Mouse (Mus musculus) limb, embryonic 10.5 days (tissue): Measurements from ENCODE around the gene Gata2. TPM values are rescaled to one million over a fixed set of nuclear protein-coding genes. Genes with fewer than 3 reads are reported as not detected.
A peak's percentile ranks its signal among the peaks of the same experiment; 100 is the strongest.
"Not testable (repeated sequence)": the region's sequence is repeated elsewhere in the genome, so short reads cannot be mapped to it uniquely, and the experiment has no call there.

ENCODE experiments used
- DNase-seq: peaks from one replicate; pipeline ENCODE4 v3.0.0-alpha.2; 2017; ENCODE audit warnings: low spot score
- H3K27ac ChIP-seq: fragments of 300-500 bp; sonication (generic); 2 replicates; pipeline ENCODE4 v1.5.1; 2016; ENCODE audit warnings: mild to moderate bottlenecking
- H3K27me3 ChIP-seq: fragments of 300-500 bp; sonication (generic); 2 replicates; pipeline ENCODE4 v1.6.1; 2016; ENCODE audit warnings: low read depth, mild to moderate bottlenecking; ENCODE audit not compliant: poor library complexity, severe bottlenecking
- H3K36me3 ChIP-seq: fragments of 300-500 bp; sonication (generic); 2 replicates; pipeline ENCODE4 v1.6.1; 2016; ENCODE audit warnings: mild to moderate bottlenecking, moderate library complexity
- H3K4me1 ChIP-seq: fragments of 300-500 bp; sonication (generic); 2 replicates; pipeline ENCODE4 v1.6.1; 2016
- H3K4me3 ChIP-seq: fragments of 300-500 bp; sonication (generic); 2 replicates; pipeline ENCODE4 v1.5.1; 2016; ENCODE audit warnings: mild to moderate bottlenecking, moderate library complexity
- H3K9me3 ChIP-seq: fragments of 300-500 bp; sonication (generic); replicated peaks from 2 replicates; pipeline ENCODE4 v1.6.1; 2016; ENCODE audit warnings: mild to moderate bottlenecking
- WGBS: fragments of 180-500 bp; shearing (Covaris S2); methylation state at CpG from one replicate; pipeline ENCODE4 v1.1.7; 2016; 5-methylcytosine and 5-hydroxymethylcytosine counted together
- polyA plus RNA-seq: library from polyadenylated mRNA; unstranded; fragments of >200 nt; fragmentation: Nextera tagmentation; extraction: Ambion mirVana; gene quantifications from 2 replicates; pipeline ENCODE4 v1.2.1, GENCODE M21; 2016

The Gata2 gene
- polyA plus RNA-seq = 6.8 and 9.0 TPM in 2 replicates

DNA sequence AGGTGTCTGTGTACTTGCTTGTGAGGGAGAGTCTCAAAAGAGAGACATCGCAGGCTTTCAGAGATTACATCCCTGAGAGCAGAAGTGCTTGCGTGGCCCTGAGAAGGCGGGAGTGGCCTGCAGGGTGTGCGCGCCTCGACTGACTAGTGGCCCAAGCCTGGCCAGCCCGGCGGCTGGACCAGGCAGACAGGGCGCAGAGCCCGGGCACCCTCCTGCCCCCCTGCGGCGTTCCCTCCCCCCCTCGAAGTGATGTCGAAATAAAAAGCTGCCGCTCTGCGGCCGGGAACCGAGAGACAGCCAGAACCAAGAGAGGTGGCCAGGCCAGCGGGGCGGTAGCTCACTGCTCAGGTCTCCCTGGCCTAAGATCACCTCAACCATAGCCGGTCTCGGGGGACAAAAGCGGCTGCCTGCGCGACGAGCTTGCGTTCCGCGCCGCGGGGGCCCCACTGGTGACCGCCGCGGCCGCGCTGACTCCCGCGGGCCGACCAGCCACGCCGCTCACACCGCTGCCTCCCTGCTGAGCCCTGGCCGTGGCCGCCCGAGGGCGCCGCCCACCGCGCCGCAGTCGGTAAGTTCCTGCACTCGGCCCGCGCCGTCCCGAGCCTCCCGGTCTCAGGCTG is at the start of gene Gata2:
Gene Gata2, plus strand, starts transcription at position 459 of the 620 bp plus-strand sequence.
- peak; percentile 68 for DNase-seq
- no peaks in the 10 kb centered on the region for H3K36me3 ChIP-seq
- under 1% methylated on average over 57 of the region's 57 CpGs for WGBS
- peak within 1 kb of the TSS; percentile 20 for H3K27ac ChIP-seq
- H3K4me3 ChIP-seq = peak within 1 kb of the TSS; percentile 45
- peaks cover 60% of the 10 kb centered on the region for H3K4me1 ChIP-seq
- H3K9me3 ChIP-seq = no peaks in the 10 kb centered on the region
- H3K27me3 ChIP-seq = peaks cover 100% of the 10 kb centered on the region

DNA sequence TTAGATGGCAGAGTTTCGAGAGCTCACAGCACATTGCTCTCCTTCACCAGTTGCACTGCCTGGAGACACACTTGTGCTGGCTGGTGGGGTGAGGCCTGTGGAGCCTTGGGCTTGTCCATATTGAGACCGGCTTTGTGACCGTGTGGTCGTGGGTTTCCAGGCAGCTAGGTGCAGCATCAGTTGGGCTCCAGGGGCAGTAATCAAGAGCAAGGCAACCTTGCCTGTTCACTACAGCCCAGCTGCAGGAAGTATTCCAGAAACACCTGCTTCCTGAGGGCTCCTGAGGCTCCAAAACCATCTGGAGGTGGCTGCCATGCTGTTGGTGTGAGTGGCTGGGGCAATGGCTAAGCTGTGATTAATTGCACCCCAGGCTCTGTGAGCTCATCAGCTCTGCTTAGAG is 47.9 kb upstream of the Gata2 start:
- no peaks in the 10 kb centered on the region for H3K36me3 ChIP-seq
- DNase-seq = no peak
- H3K27ac ChIP-seq = no peak overlapping the region
- no peaks in the 10 kb centered on the region for H3K27me3 ChIP-seq
- H3K4me3 ChIP-seq = no peak overlapping the region
- peaks cover 22% of the 10 kb centered on the region for H3K4me1 ChIP-seq
- no peaks in the 10 kb centered on the region for H3K9me3 ChIP-seq
- WGBS = 80% methylated on average over 4 of the region's 4 CpGs

DNA sequence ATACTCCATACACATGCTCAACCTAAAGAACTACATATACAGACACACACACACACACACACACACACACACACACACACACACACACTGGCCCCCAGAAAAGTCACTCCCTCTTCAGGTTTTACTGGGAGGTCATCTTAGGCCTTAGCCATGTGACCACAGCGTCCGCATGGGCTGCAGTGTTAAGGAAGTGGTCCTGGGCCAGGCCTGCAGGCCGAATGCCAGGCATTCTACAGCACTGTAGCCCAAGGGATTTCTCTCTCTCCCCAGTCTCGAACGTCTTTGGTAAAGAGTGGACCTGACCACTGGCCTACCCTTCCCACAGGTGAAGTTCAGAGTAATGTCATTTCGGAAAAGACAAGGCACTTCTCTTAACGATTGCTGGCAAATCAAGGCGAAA is 47.1 kb upstream of the Gata2 start:
- Histone ChIP-seq H3K4me1 (peaks cover 18% of the 10 kb centered on the region), H3K27me3 (no peaks in the 10 kb centered on the region), H3K27ac (0 out of 2 replicates have a peak overlapping the region, but pooled peaks have one; percentile 11), H3K36me3 (no peaks in the 10 kb centered on the region), H3K4me3 (no peak overlapping the region), H3K9me3 (no peaks in the 10 kb centered on the region)
- WGBS = 80% methylated on average over 8 of the region's 8 CpGs
- DNase-seq = no peak

DNA sequence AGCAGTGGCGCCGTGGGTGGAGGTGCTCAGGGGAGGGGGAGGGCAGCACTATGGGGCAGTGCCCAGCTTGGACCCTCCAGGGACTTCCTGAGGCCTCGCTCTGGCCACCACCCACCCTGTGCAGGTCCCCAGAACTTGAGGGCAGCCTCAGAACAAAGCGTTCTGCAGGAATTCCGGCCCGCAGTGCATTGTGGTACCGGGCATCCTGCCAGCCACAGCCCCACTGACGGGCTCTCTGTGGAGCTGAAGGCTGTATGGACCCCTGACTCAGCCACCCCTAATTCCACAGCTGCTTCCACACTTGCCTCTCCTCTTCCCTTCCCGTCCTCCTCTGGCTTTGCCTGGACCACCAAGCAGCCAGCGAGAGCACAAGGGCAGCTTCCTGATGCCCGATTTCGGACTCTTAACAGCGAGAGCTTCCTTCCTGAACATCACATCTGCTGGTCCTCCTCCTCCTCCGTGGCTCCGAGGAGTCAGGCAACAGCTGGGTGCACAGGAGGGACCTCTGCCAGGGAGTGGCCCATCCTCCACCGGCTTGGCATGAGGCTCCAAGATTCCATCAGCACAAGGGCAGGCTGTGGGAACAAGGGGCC is 46.2 kb upstream of the Gata2 start:
- 81% methylated on average over 16 of the region's 16 CpGs for WGBS
- no peaks in the 10 kb centered on the region for H3K27me3 ChIP-seq
- H3K27ac ChIP-seq = peak overlapping the region; percentile 30; the same call in 1 of the 2 replicates
- DNase-seq = no peak
- no peaks in the 10 kb centered on the region for H3K9me3 ChIP-seq
- no peak overlapping the region for H3K4me3 ChIP-seq
- H3K36me3 ChIP-seq = no peaks in the 10 kb centered on the region
- peaks cover 22% of the 10 kb centered on the region for H3K4me1 ChIP-seq

DNA sequence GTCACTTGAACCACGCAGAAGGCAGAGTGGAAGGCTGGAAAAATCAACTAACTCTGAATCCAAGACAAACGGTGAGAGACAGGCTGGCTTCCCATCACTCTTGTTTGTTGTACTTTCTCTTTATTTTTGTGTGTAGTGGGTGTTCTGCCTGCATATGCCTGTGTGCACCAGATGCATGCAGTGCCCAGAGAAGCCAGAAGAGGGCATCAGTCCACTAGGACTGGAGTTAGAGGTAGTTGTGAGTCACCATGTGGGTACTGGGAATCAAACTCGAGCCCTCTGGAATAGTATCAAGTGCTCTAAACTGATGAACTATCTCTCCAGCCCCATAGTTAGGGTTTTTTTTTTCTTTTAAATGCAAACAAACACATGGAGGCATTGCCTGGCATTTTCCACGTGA is 42.4 kb upstream of the Gata2 start:
- 81% methylated on average over 4 of the region's 4 CpGs for WGBS
- H3K27me3 ChIP-seq = no peaks in the 10 kb centered on the region
- H3K27ac ChIP-seq = no peak overlapping the region
- no peaks in the 10 kb centered on the region for H3K36me3 ChIP-seq
- no peak overlapping the region for H3K4me3 ChIP-seq
- DNase-seq = no peak
- H3K4me1 ChIP-seq = peaks cover 16% of the 10 kb centered on the region
- no peaks in the 10 kb centered on the region for H3K9me3 ChIP-seq

DNA sequence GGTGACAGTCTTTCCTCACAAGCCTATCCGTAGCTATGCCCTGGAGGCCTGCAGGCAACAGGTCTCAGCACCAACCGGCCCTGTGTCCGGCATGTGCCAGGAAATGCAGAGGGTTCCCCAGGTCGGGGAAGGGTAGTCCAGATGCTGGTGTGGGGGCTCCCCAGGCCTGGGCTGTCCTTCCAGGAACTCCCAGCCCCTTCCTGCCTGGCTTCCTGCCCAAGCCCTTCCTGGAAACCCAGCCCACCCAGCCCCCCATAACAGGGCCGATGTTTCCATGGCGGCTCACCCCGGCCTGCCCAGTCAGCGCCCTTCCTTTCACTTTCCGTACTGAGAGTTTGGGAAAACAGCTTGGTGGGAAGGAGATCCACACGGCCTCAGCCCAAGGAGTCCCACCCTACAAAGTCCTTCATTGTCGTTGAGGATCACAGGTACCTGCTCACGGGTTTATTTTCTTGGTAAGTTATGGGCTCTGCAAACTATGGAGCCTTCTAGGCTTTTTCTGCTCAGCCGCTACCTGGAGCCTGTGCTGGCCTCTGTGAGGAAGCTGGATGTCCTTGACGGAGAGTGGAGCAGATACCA is 41.5 kb upstream of the Gata2 start:
- H3K4me3 ChIP-seq = no peak overlapping the region
- DNase-seq = no peak
- H3K36me3 ChIP-seq = no peaks in the 10 kb centered on the region
- H3K9me3 ChIP-seq = no peaks in the 10 kb centered on the region
- H3K4me1 ChIP-seq = peaks cover 8% of the 10 kb centered on the region
- H3K27ac ChIP-seq = peak overlapping the region; percentile 42; the same call in 1 of the 2 replicates
- no peaks in the 10 kb centered on the region for H3K27me3 ChIP-seq
- 88% methylated on average over 14 of the region's 14 CpGs for WGBS

DNA sequence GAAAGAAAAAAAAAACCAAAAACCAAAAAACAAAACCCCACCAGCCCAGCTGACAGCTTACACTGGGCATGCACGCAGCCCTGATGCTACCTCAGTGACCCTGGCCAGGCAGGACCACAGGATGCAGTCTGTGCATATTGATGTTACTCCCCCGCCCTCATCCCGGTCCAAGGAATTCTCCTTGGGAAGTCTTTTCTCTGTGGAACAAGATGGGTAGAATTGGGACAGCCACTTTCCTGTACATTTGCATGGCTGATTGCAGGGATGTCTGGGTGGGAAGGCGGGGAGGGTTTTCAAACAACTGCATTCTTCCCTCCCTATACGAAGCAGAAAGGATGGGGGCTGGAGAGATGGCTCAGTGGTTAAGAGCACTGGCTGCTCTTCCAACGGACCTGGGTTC is 40.7 kb upstream of the Gata2 start:
- Histone ChIP-seq H3K27ac (no peak overlapping the region), H3K9me3 (no peaks in the 10 kb centered on the region), H3K27me3 (no peaks in the 10 kb centered on the region), H3K4me1 (0 out of 2 replicates have a peak, but pooled peaks cover 5% of the 10 kb centered on the region), H3K4me3 (no peak overlapping the region), H3K36me3 (no peaks in the 10 kb centered on the region)
- DNase-seq = no peak
- WGBS = 74% methylated on average over 6 of the region's 6 CpGs

DNA sequence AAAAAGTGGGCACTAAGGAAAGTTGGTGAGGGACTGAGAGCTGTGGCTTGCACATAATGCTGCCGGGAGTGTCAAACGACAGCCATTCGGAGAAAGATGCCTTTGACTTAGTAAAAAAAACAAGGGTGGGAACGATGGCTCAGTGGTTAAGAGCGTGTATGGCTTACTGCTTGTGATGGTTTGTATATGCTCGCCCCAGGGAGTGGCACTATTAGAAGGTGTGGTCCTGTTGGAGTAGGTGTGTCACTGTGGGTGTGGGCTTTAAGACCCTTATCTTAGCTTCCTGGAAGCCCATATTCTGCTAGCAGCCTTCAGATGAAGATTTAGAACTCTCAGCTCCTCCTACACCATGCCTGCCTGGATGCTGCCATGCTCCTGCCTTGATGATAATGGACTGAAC is 38.1 kb upstream of the Gata2 start:
- not testable (repeated sequence) for H3K36me3 ChIP-seq, H3K9me3 ChIP-seq, H3K4me1 ChIP-seq, H3K4me3 ChIP-seq, H3K27ac ChIP-seq, DNase-seq, H3K27me3 ChIP-seq
- WGBS = 92% methylated on average over 6 of the region's 6 CpGs

DNA sequence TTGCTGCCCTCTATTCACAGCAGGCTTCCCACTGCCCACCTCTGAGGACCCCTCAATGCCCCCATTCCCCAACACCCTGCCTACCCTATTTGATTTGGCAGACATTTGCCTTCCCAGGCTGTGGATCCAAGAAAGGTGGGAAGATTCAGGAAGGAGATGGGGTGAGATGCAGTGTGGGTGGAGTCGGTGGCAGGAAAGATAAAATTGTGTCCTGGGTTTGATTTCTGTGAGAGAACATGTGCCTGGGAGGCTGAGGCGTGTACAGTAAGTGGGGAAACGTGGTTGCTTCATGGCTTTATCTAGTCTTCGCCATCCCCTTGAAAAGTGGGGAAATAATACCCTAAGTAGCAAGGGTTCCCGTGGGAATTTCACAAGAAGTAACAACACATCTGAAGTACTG is 34.9 kb upstream of the Gata2 start:
- Histone ChIP-seq H3K27me3 (no peaks in the 10 kb centered on the region), H3K27ac (no peak overlapping the region), H3K4me3 (no peak overlapping the region), H3K9me3 (no peaks in the 10 kb centered on the region), H3K4me1 (no peaks in the 10 kb centered on the region), H3K36me3 (no peaks in the 10 kb centered on the region)
- DNase-seq = no peak
- 81% methylated on average over 5 of the region's 5 CpGs for WGBS

DNA sequence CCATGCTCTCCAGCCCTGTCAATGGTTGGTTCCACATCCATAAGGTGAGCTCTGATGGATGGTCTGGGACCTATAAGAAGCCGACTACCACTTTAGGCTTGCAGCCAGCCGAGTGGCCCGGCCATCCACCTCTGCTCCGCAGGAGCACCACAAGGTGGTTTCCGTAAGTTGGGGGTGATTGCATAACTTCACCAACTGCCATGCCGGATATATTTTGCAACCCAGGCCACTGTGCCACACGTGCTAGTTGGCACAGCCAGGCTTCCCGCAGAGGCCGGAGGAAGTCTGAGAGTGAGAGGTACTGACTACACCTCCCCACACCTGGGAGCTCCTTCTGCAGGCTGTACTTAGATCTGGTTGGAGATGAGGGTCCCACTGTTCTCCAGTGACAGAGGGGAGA is 27.6 kb upstream of the Gata2 start:
- H3K9me3 ChIP-seq = no peaks in the 10 kb centered on the region
- DNase-seq = no peak
- H3K36me3 ChIP-seq = no peaks in the 10 kb centered on the region
- no peaks in the 10 kb centered on the region for H3K4me1 ChIP-seq
- 92% methylated on average over 9 of the region's 9 CpGs for WGBS
- H3K27me3 ChIP-seq = no peaks in the 10 kb centered on the region
- H3K27ac ChIP-seq = no peak overlapping the region
- no peak overlapping the region for H3K4me3 ChIP-seq

DNA sequence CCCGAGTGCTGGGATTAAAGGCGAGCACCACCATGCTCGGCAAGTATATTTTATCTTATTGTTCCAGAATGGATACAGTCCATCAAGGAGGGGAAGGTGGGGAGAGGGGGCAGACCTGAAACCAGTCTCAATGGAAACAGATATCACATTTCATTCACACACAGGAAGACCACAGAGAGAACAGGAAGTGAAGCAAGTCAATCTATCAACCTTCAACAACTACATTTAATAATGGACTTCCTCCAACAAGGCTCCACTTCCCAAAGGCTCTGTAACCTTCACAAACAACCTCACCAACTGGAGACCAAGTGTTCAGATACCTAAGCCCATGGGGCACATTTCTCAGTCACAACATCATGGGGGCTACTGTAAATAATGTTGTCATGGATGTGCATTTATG is 19.5 kb upstream of the Gata2 start:
- Histone ChIP-seq H3K4me3 (no peak overlapping the region), H3K27ac (no peak overlapping the region), H3K4me1 (0 out of 2 replicates have a peak, but pooled peaks cover 4% of the 10 kb centered on the region), H3K9me3 (no peaks in the 10 kb centered on the region; the same call in 1 of the 2 replicates), H3K27me3 (no peaks in the 10 kb centered on the region), H3K36me3 (no peaks in the 10 kb centered on the region)
- 97% methylated on average over 3 of the region's 3 CpGs for WGBS
- DNase-seq = no peak

DNA sequence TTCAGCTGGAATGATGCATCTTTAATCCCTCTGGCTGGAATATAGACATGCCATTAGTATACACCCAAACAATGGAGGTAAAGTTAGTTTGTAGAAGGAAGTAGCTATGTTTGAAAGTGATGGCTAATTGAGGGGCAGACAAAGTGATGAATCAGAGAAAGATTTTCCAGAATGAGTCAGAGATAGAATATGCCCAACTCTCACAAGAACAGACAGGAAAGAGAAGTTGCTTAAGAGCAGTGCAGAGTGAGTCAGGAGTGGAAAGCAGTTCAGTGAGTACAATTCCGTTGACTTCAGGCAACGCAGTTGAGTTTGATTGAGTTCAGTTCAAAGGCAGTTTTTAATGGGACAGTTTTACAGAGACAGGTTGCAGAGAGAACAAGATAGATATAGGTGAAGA is 19.0 kb upstream of the Gata2 start:
- Histone ChIP-seq H3K4me3 (no peak overlapping the region), H3K27me3 (no peaks in the 10 kb centered on the region), H3K9me3 (no peaks in the 10 kb centered on the region; the same call in 1 of the 2 replicates), H3K4me1 (0 out of 2 replicates have a peak, but pooled peaks cover 4% of the 10 kb centered on the region), H3K27ac (no peak overlapping the region), H3K36me3 (no peaks in the 10 kb centered on the region)
- no peak for DNase-seq
- WGBS = 89% methylated on average over 2 of the region's 2 CpGs

DNA sequence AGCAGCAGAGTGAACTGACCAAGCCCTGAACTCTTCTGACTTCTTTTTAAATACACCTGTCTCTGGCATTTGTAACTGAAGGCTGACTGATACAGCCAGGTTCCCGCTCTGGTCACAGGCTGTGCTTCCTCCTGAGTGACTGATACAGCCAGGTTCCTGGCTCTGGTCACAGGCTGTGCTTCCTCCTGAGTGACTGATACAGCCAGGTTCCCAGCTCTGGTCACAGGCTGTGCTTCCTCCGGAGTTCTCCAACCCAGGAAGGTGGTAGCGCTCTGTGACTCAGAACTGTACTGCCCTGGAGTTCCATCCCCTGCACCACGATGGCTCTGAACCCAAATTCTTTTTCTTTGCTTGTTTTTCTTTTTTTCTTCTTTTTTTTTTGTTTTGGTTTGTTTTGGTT is 9.0 kb upstream of the Gata2 start:
- H3K27ac ChIP-seq = no peak overlapping the region
- peaks cover 3% of the 10 kb centered on the region for H3K4me1 ChIP-seq
- no peaks in the 10 kb centered on the region for H3K9me3 ChIP-seq
- H3K27me3 ChIP-seq = peaks cover 37% of the 10 kb centered on the region
- DNase-seq = no peak
- no peak overlapping the region for H3K4me3 ChIP-seq
- 77% methylated on average over 4 of the region's 4 CpGs for WGBS
- no peaks in the 10 kb centered on the region for H3K36me3 ChIP-seq
